Mouse (Mus musculus) G1E (cell line): ENCODE measurements around the gene Cyb5d2.

Source experiments
- CTCF ChIP-seq: IDR thresholded peaks from 2 replicates; pipeline ENCODE4 v1.5.1; 2012; ENCODE audit warnings: low read depth, low read length, inconsistent platforms, mixed read lengths
- GATA1 ChIP-seq: IDR thresholded peaks from 2 replicates; pipeline ENCODE4 v1.6.1; 2012; ENCODE audit warnings: borderline replicate concordance, low read length, inconsistent platforms, mixed read lengths
- GATA2 ChIP-seq: IDR thresholded peaks from 2 replicates; pipeline ENCODE4 v1.6.1; 2012; ENCODE audit warnings: low read depth, low read length, inconsistent platforms, borderline replicate concordance
- POLR2AphosphoS5 ChIP-seq: IDR thresholded peaks from 2 replicates; pipeline ENCODE4 v1.6.1; 2012; ENCODE audit warnings: low read depth, low read length, inconsistent platforms; ENCODE audit not compliant: insufficient replicate concordance
- TAL1 ChIP-seq: conservative IDR thresholded peaks from 2 replicates; pipeline ENCODE4 v1.6.1; 2012; ENCODE audit warnings: low read depth, low read length, inconsistent platforms, mixed read lengths

DNA sequence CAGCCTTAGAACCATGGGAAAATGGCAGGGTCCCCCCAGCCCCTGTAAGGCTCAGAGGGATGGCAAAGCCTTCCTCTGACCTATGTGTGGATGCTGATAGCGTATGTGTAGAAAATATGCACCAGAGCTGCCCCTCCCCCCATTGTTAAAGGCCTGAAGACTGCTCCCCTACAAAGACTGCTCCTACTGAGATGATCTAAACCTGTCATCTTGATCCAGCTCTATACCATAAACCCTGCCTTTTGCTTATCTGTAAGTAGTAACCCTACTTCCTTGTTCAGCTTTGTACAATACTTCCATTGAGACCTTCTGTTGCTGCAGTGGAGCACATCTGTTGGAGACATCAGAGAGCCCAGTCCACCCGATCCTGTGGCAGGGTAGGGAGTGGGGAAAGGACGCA, 9.3 kb upstream of the Cyb5d2 start:
- no peak for TF ChIP-seq TAL1
- no peak for TF ChIP-seq CTCF
- TF ChIP-seq GATA1 = no peak
- no peak for TF ChIP-seq GATA2
- no peak for TF ChIP-seq POLR2AphosphoS5
